Mouse (Mus musculus) kidney, postnatal 10 days (tissue): ENCODE data around the gene Scube3.

Experiments used
- DNase-seq: peaks from one replicate; pipeline ENCODE4 v3.0.0; 2021; ENCODE audit warnings: mixed read lengths

Scube3 gene

DNA sequence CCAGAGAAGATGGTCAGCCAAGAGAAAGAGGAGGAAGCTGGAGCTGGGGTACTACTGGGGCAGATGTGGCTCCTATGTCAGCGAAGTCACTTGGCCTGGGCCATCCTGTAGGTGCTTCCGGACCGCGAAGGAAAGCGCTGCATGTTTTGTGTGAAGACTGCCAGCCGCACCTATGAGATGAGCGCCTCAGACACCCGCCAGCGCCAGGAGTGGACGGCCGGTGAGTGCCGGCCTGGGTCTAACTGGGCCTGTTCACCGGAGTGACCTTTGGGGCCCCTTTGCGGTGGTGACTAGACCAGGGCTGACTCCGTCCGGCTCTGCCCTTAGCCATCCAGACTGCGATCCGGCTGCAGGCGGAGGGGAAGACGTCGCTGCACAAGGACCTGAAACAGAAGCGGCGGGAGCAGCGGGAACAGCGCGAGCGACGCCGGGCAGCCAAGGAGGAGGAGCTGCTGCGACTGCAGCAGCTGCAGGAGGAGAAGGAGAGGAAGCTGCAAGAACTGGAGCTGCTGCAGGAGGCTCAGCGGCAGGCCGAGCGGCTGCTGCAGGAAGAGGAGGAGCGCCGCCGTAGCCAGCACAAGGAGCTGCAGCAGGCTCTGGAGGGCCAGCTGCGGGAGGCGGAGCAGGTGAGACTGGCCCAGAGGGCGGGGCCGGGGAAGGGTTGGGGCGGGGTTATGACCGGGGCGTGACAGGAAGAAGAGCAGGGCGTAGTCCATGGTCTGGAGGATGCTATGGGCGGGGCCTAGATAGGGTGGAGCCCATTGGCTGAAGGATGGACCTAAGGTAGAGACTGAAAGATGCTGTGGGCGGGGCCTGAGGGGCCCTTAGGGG lies 81.8 kb downstream of the Scube3 start:
- peak; percentile 97 for DNase-seq
